Mouse (Mus musculus): Measurements from ENCODE around the gene Tfeb.

The Tfeb gene

GRCm38 (mm10) chr17:47787632-47788031, 50.8 kb downstream of the Tfeb start:
- DNase-seq (ENCODE audit: low spot score in 2 of 2), result no peak

- no peak for DNase-seq (ENCODE audit: low spot score in 2 of 2)
Measured at GRCm38 (mm10) chr17:47788306-47788705, 51.5 kb downstream of the Tfeb start.

GRCm38 (mm10) chr17:47788996-47789395, 52.2 kb downstream of the Tfeb start:
- no peak for DNase-seq (ENCODE audit: low spot score in 2 of 2)

GRCm38 (mm10) chr17:47792098-47792863, 55.5 kb downstream of the Tfeb start:
- DNase-seq (ENCODE audit: low spot score in 2 of 2), result peak; percentile 49 to 66

- DNase-seq (ENCODE audit: low spot score in 2 of 2), result peak; percentile 80 to 88
Measured at GRCm38 (mm10) chr17:47793377-47793776, 56.5 kb downstream of the Tfeb start.

GRCm38 (mm10) chr17:47795446-47795845, 58.6 kb downstream of the Tfeb start:
- DNase-seq (ENCODE audit: low spot score in 2 of 2), result no peak

- no peak for DNase-seq (ENCODE audit: low spot score in 2 of 2)
Measured at GRCm38 (mm10) chr17:47796156-47796816, 59.5 kb downstream of the Tfeb start.

GRCm38 (mm10) chr17:47796968-47797367, 60.1 kb downstream of the Tfeb start:
- DNase-seq (ENCODE audit: low spot score in 2 of 2), result no peak

- no peak for DNase-seq (ENCODE audit: low spot score in 2 of 2)
Measured at GRCm38 (mm10) chr17:47797383-47797782, 60.6 kb downstream of the Tfeb start.

- DNase-seq (ENCODE audit: low spot score in 2 of 2), result no peak
Measured at GRCm38 (mm10) chr17:47802806-47803205, 66.0 kb downstream of the Tfeb start.

GRCm38 (mm10) chr17:47803662-47804061, 66.8 kb downstream of the Tfeb start:
- DNase-seq (ENCODE audit: low spot score in 2 of 2), result no peak

- DNase-seq (ENCODE audit: low spot score in 2 of 2), result no peak
Measured at GRCm38 (mm10) chr17:47805047-47805835, 68.4 kb downstream of the Tfeb start.

GRCm38 (mm10) chr17:47806230-47806629, 69.4 kb downstream of the Tfeb start:
- no peak for DNase-seq (ENCODE audit: low spot score in 2 of 2)

- DNase-seq (ENCODE audit: low spot score in 2 of 2), result no peak
Measured at GRCm38 (mm10) chr17:47811265-47811800, 74.5 kb downstream of the Tfeb start.

- no peak for DNase-seq (ENCODE audit: low spot score in 2 of 2)
Measured at GRCm38 (mm10) chr17:47812200-47812599, 75.4 kb downstream of the Tfeb start.

GRCm38 (mm10) chr17:47813616-47814015, 76.8 kb downstream of the Tfeb start:
- no peak for DNase-seq (ENCODE audit: low spot score in 2 of 2)

- DNase-seq (ENCODE audit: low spot score in 2 of 2), result no peak
Measured at GRCm38 (mm10) chr17:47814496-47814895, 77.7 kb downstream of the Tfeb start.

GRCm38 (mm10) chr17:47815446-47815845, 78.6 kb downstream of the Tfeb start:
- DNase-seq (ENCODE audit: low spot score in 2 of 2), result no peak

GRCm38 (mm10) chr17:47818038-47818725, 81.4 kb downstream of the Tfeb start:
- no peak for DNase-seq (ENCODE audit: low spot score in 2 of 2)

GRCm38 (mm10) chr17:47821339-47821738, 84.5 kb downstream of the Tfeb start:
- DNase-seq (ENCODE audit: low spot score in 2 of 2), result no peak

- DNase-seq (ENCODE audit: low spot score in 2 of 2), result no peak
Measured at GRCm38 (mm10) chr17:47831161-47831560, 94.3 kb downstream of the Tfeb start.

- DNase-seq (ENCODE audit: low spot score in 2 of 2), result no peak
Measured at GRCm38 (mm10) chr17:47831772-47832171, 94.9 kb downstream of the Tfeb start.
